Mouse (Mus musculus) CH12.LX (cell line): ENCODE data around the gene Klre1. TPM values are rescaled to one million over a fixed set of nuclear protein-coding genes. Genes with fewer than 3 reads are reported as not detected.

ENCODE experiments used
- DNase-seq: peaks from one replicate; pipeline ENCODE4 v3.0.0-alpha.2; 2013; ENCODE audit errors: extremely low read depth
- H3K27ac ChIP-seq: 2 replicates; pipeline ENCODE4 v1.5.1; 2012; ENCODE audit warnings: low read depth, mild to moderate bottlenecking, control low read depth, moderate library complexity; ENCODE audit not compliant: insufficient read depth
- H3K27me3 ChIP-seq: replicated peaks from 2 replicates; pipeline ENCODE3; 2012; ENCODE audit warnings: inconsistent platforms
- H3K36me3 ChIP-seq, 2 experiments: replicated peaks in 1 of 2; 2 replicates each; pipeline versions ENCODE3 to v1.6.1; 2012; ENCODE audit warnings: inconsistent platforms in 1 of 2, low read length in 1 of 2, mild to moderate bottlenecking in 1 of 2, mixed read lengths in 1 of 2, moderate library complexity in 1 of 2; ENCODE audit not compliant: control insufficient read depth in 1 of 2, insufficient read depth in 1 of 2
- H3K4me1 ChIP-seq, 2 experiments: 2 replicates each; pipeline ENCODE4 v1.6.1; 2012; ENCODE audit warnings: inconsistent platforms in 1 of 2, moderate library complexity in 1 of 2; ENCODE audit not compliant: insufficient read depth in 2 of 2, control insufficient read depth in 1 of 2
- H3K4me2 ChIP-seq: 2 replicates; pipeline ENCODE4 v1.6.1; 2012; ENCODE audit warnings: low read depth, mild to moderate bottlenecking, control low read depth; ENCODE audit not compliant: poor library complexity, insufficient read depth, severe bottlenecking
- H3K4me3 ChIP-seq, 3 experiments: fragments of 150-350 bp in 1 of 3; sonication (generic) in 1 of 3; replicated peaks in 1 of 3; 2 replicates each; pipeline versions ENCODE3 to v1.5.1; 2011 to 2012; ENCODE audit warnings: low read depth in 2 of 3, low read length in 2 of 3, mild to moderate bottlenecking in 2 of 3, moderate library complexity in 2 of 3, control low read depth in 1 of 3, improper control_type of control experiment in 1 of 3, inconsistent platforms in 1 of 3, mixed read lengths in 1 of 3; ENCODE audit not compliant: poor library complexity in 1 of 3
- H3K79me2 ChIP-seq: replicated peaks from 2 replicates; pipeline ENCODE4 v1.6.1; 2012; ENCODE audit warnings: mild to moderate bottlenecking, moderate library complexity; ENCODE audit not compliant: control insufficient read depth, poor library complexity, insufficient read depth, severe bottlenecking; ENCODE audit errors: extremely low read depth
- H3K9ac ChIP-seq: 2 replicates; pipeline ENCODE4 v1.6.1; 2012; ENCODE audit warnings: low read depth, mild to moderate bottlenecking, control low read depth, moderate library complexity; ENCODE audit not compliant: insufficient read depth
- H3K9me3 ChIP-seq: replicated peaks from 2 replicates; pipeline ENCODE3; 2012; ENCODE audit warnings: low read length, inconsistent platforms, mixed read lengths
- CHD1 ChIP-seq: IDR thresholded peaks from 2 replicates; pipeline ENCODE4 v1.6.1; 2012; ENCODE audit warnings: low read depth, low read length, improper control_type of control experiment, inconsistent platforms
- JUN ChIP-seq: IDR thresholded peaks from 2 replicates; pipeline ENCODE4 v1.6.1; 2011; ENCODE audit warnings: low read depth, mild to moderate bottlenecking, low read length, improper control_type of control experiment, moderate library complexity; ENCODE audit not compliant: insufficient read depth
- JUND ChIP-seq: conservative IDR thresholded peaks from 2 replicates; pipeline ENCODE4 v1.6.1; 2011; ENCODE audit warnings: low read depth, low read length, improper control_type of control experiment
- MAFK ChIP-seq: IDR thresholded peaks from 2 replicates; pipeline ENCODE4 v1.6.1; 2011; ENCODE audit warnings: low read length, improper control_type of control experiment; ENCODE audit not compliant: insufficient replicate concordance
- MXI1 ChIP-seq: IDR thresholded peaks from 2 replicates; pipeline ENCODE4 v1.6.1; 2011; ENCODE audit warnings: mild to moderate bottlenecking, low read depth, low read length, improper control_type of control experiment
- MYC ChIP-seq: IDR thresholded peaks from 2 replicates; pipeline ENCODE4 v1.6.1; 2011; ENCODE audit warnings: low read depth, mild to moderate bottlenecking, improper control_type of control experiment, low read length
- NELFE ChIP-seq: IDR thresholded peaks from 2 replicates; pipeline ENCODE4 v1.6.1; 2011; ENCODE audit warnings: low read depth, low read length, improper control_type of control experiment
- NRF1 ChIP-seq: IDR thresholded peaks from 2 replicates; pipeline ENCODE4 v1.6.1; 2014; ENCODE audit warnings: low read depth, mild to moderate bottlenecking, inconsistent platforms, low read length, improper control_type of control experiment, moderate library complexity
- POLR2AphosphoS2 ChIP-seq: IDR thresholded peaks from 2 replicates; pipeline ENCODE4 v1.6.1; 2011; ENCODE audit warnings: low read depth, low read length, improper control_type of control experiment
- RCOR1 ChIP-seq: conservative IDR thresholded peaks from 2 replicates; pipeline ENCODE4 v1.6.1; 2012; ENCODE audit warnings: low read depth, mild to moderate bottlenecking, inconsistent platforms, low read length, improper control_type of control experiment
- SIN3A ChIP-seq: IDR thresholded peaks from 2 replicates; pipeline ENCODE4 v1.6.1; 2012; ENCODE audit warnings: low read length, improper control_type of control experiment, inconsistent platforms
- TBP ChIP-seq: conservative IDR thresholded peaks from 2 replicates; pipeline ENCODE4 v1.6.1; 2011; ENCODE audit warnings: low read depth, low read length, improper control_type of control experiment
- UBTF ChIP-seq: IDR thresholded peaks from 2 replicates; pipeline ENCODE4 v1.6.1; 2012; ENCODE audit warnings: low read depth, mild to moderate bottlenecking, inconsistent platforms, low read length, improper control_type of control experiment, moderate library complexity
- ZNF384 ChIP-seq: IDR thresholded peaks from 2 replicates; pipeline ENCODE4 v1.6.1; 2012; ENCODE audit warnings: low read depth, low read length, improper control_type of control experiment, inconsistent platforms
- dilution Hi-C: fragments of 300-500 bp; cut with MboI; formaldehyde crosslinking; loops from 2 replicates; pipeline ENCODE4 v1.14.3; 2020; ENCODE audit warnings: low sequenced_read_pairs; ENCODE audit not compliant: extremely low pct_unique_long_range_greater_than_20kb, extremely low pct_ligation_motif_present
- in situ Hi-C: fragments of 300-500 bp; cut with MboI; formaldehyde crosslinking; loops from 3 replicates; pipeline ENCODE4 v1.14.3; 2019; ENCODE audit warnings: low sequenced_read_pairs, low pct_ligation_motif_present, low pct_unique_long_range_greater_than_20kb, mixed read lengths
- polyA plus RNA-seq: library from polyadenylated mRNA; unstranded; fragments of >175 nt; gene quantifications from 2 replicates; pipeline ENCODE4 v1.2.1, GENCODE M21; 2012; ENCODE audit warnings: low read depth; ENCODE audit not compliant: insufficient read length
- total RNA-seq, 2 experiments: library from RNA; depleted of rRNA; stranded (reverse); fragments of 300-350 nt in 1 of 2; fragments of >200 nt in 1 of 2; gene quantifications; 2 replicates each; pipeline ENCODE4 v1.2.3; 2012 to 2014

The Klre1 gene
- total and polyA plus RNA-seq, 3 experiments = not detected

DNA sequence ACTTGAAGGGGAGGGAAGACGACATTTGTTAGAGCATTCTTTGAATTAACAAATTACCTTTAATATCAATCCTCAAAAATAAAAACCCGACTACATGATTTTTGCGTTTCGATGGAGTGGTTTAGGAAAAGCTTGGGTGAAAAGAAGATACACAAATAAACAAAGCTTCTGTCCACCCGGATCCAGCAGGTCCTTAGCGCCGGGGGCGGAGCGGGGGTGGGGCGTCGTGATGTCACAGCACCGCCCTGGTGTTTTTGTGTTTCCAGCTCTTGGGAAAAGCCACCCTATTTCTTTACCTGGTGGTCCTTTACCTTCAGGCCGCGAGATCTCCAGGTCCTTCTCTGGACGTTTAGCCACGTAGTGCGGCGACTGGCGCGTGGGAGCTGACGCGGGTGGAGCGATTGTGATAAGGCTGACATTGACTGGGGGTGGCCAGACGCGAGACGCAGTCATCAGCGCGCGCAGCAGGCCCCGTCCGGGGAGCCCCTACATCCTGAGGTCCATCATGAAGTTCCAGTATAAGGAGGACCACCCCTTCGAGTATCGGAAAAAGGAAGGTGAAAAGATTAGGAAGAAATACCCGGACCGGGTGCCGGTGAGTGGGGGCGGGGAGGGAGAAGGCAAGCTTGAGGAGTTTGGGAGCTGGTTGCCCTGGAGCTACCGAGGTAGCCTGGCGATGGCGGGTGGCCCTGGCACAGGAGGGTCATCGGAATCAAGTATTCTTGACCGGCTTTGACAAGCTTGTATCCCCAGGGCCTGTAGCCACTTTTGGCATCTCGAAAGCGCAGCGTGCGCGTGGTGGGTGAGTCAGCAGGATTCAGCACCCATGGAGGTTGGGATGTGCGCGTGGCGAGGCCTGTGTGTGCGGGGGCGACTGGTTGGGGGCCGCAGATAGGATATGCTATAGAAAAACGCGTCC lies 44.5 kb upstream of the Klre1 start, which contains the start of gene Gabarapl1:
Gene Gabarapl1 (plus strand): TSS at position 219 of the 919 bp plus-strand sequence.
- Histone ChIP-seq H3K4me3 (peak within 1 kb of the TSS; percentile 90 to 98 (median 92)), H3K4me1 (peaks cover 7 to 40% of the 10 kb centered on the region in 2 experiments), H3K27ac (peak within 1 kb of the TSS; percentile 43), H3K9ac (peak within 1 kb of the TSS; percentile 96), H3K9me3 (no peaks in the 10 kb centered on the region), H3K79me2 (peaks cover 27% of the 10 kb centered on the region), H3K4me2 (peak within 1 kb of the TSS; percentile 72), H3K27me3 (no peaks in the 10 kb centered on the region), H3K36me3 (peaks cover 12 to 31% of the 10 kb centered on the region in 2 experiments)
- peak; percentile 59 for DNase-seq
- TF ChIP-seq MYC (0 out of 2 replicates have a peak, but pooled peaks have one; percentile 22), NRF1 (peak; percentile 60), POLR2AphosphoS2 (no peak), UBTF (peak; percentile 8; the same call in 1 of the 2 replicates), CHD1 (peak; percentile 66; the same call in 1 of the 2 replicates), JUND (no peak), TBP (no peak), MXI1 (peak; percentile 37; the same call in 1 of the 2 replicates), NELFE (no peak; the same call in 1 of the 2 replicates), MAFK (0 out of 2 replicates have a peak, but pooled peaks have one; percentile 41), JUN (no peak), SIN3A (peak; percentile 66; the same call in 1 of the 2 replicates)
- dilution Hi-C loops (no loop called here), in situ Hi-C loops (loop anchor here (25.0 kb wide), 1 partner anchor 271 kb away; no protein-coding TSS in a partner anchor)

DNA sequence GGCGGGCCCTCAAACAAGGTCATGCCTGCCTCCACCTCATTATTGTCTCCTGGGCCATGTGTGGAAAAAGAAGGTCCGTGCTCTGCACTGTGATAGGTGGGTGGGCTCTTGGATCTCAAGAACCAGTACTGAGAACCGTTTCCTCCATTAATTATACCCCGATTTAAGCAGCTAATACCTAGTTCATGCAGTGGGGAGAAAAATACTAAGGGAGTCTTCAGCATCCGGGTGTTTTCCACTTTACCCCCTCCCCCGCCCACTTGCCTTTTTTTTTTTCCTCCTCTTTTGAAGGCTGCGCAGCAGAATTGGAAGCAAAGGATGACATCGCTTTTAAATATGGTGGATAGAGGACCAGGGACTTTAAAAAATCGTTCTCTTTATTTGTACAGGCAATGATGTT lies 43.6 kb upstream of the Klre1 start:
- Histone ChIP-seq H3K9ac (peak overlapping the region; percentile 96), H3K27me3 (no peaks in the 10 kb centered on the region), H3K4me2 (peak overlapping the region; percentile 70), H3K27ac (no peak overlapping the region), H3K36me3 (peaks cover 20 to 39% of the 10 kb centered on the region in 2 experiments)
- dilution Hi-C loops = no loop called here
- peak; percentile 38 for DNase-seq
- TF ChIP-seq SIN3A = peak; percentile 8; the same call in 1 of the 2 replicates
- TF ChIP-seq TBP = 0 out of 2 replicates have a peak, but pooled peaks have one; percentile 29
- no peak for TF ChIP-seq RCOR1
- TF ChIP-seq ZNF384 = peak; percentile 92
- TF ChIP-seq, all 38 proteins: peak for 3
- H3K4me3 ChIP-seq = peak overlapping the region; percentile 90 to 98 (median 92)
- in situ Hi-C loops = loop anchor here (25.0 kb wide), 1 partner anchor 272 kb away; no protein-coding TSS in a partner anchor
- peaks cover 27% of the 10 kb centered on the region for H3K79me2 ChIP-seq
- H3K9me3 ChIP-seq = no peaks in the 10 kb centered on the region
- H3K4me1 ChIP-seq = peaks cover 7 to 41% of the 10 kb centered on the region in 2 experiments
